Mouse (Mus musculus) CH12.LX (cell line): ENCODE results near the gene Wnt6. TPM values are rescaled to one million over a fixed set of nuclear protein-coding genes. Genes with fewer than 3 reads are reported as not detected.

ENCODE experiments used
- DNase-seq: peaks from one replicate; pipeline ENCODE4 v3.0.0-alpha.2; 2013; ENCODE audit errors: extremely low read depth
- H3K27ac ChIP-seq: 2 replicates; pipeline ENCODE4 v1.5.1; 2012; ENCODE audit warnings: low read depth, mild to moderate bottlenecking, control low read depth, moderate library complexity; ENCODE audit not compliant: insufficient read depth
- H3K27me3 ChIP-seq: replicated peaks from 2 replicates; pipeline ENCODE3; 2012; ENCODE audit warnings: inconsistent platforms
- H3K36me3 ChIP-seq, 2 experiments: replicated peaks in 1 of 2; 2 replicates each; pipeline versions ENCODE3 to v1.6.1; 2012; ENCODE audit warnings: inconsistent platforms in 1 of 2, low read length in 1 of 2, mild to moderate bottlenecking in 1 of 2, mixed read lengths in 1 of 2, moderate library complexity in 1 of 2; ENCODE audit not compliant: control insufficient read depth in 1 of 2, insufficient read depth in 1 of 2
- H3K4me1 ChIP-seq, 2 experiments: 2 replicates each; pipeline ENCODE4 v1.6.1; 2012; ENCODE audit warnings: inconsistent platforms in 1 of 2, moderate library complexity in 1 of 2; ENCODE audit not compliant: insufficient read depth in 2 of 2, control insufficient read depth in 1 of 2
- H3K4me2 ChIP-seq: 2 replicates; pipeline ENCODE4 v1.6.1; 2012; ENCODE audit warnings: low read depth, mild to moderate bottlenecking, control low read depth; ENCODE audit not compliant: poor library complexity, insufficient read depth, severe bottlenecking
- H3K4me3 ChIP-seq, 3 experiments: fragments of 150-350 bp in 1 of 3; sonication (generic) in 1 of 3; replicated peaks in 1 of 3; 2 replicates each; pipeline versions ENCODE3 to v1.5.1; 2011 to 2012; ENCODE audit warnings: low read depth in 2 of 3, low read length in 2 of 3, mild to moderate bottlenecking in 2 of 3, moderate library complexity in 2 of 3, control low read depth in 1 of 3, improper control_type of control experiment in 1 of 3, inconsistent platforms in 1 of 3, mixed read lengths in 1 of 3; ENCODE audit not compliant: poor library complexity in 1 of 3
- H3K79me2 ChIP-seq: replicated peaks from 2 replicates; pipeline ENCODE4 v1.6.1; 2012; ENCODE audit warnings: mild to moderate bottlenecking, moderate library complexity; ENCODE audit not compliant: control insufficient read depth, poor library complexity, insufficient read depth, severe bottlenecking; ENCODE audit errors: extremely low read depth
- H3K9ac ChIP-seq: 2 replicates; pipeline ENCODE4 v1.6.1; 2012; ENCODE audit warnings: low read depth, mild to moderate bottlenecking, control low read depth, moderate library complexity; ENCODE audit not compliant: insufficient read depth
- H3K9me3 ChIP-seq: replicated peaks from 2 replicates; pipeline ENCODE3; 2012; ENCODE audit warnings: low read length, inconsistent platforms, mixed read lengths
- CHD1 ChIP-seq: IDR thresholded peaks from 2 replicates; pipeline ENCODE4 v1.6.1; 2012; ENCODE audit warnings: low read depth, low read length, improper control_type of control experiment, inconsistent platforms
- CTCF ChIP-seq, 2 experiments: IDR thresholded peaks in 1 of 2; conservative IDR thresholded peaks in 1 of 2; 2 replicates each; pipeline ENCODE4 v1.5.1; 2011 to 2012; ENCODE audit warnings: low read depth in 2 of 2, low read length in 2 of 2, improper control_type of control experiment in 1 of 2, inconsistent platforms in 1 of 2, mild to moderate bottlenecking in 1 of 2, moderate library complexity in 1 of 2
- E2F4 ChIP-seq: IDR thresholded peaks from 2 replicates; pipeline ENCODE4 v1.6.1; 2011; ENCODE audit warnings: low read depth, low read length, improper control_type of control experiment; ENCODE audit not compliant: insufficient replicate concordance
- GABPA ChIP-seq: IDR thresholded peaks from 2 replicates; pipeline ENCODE4 v1.6.1; 2012; ENCODE audit warnings: low read depth, low read length, improper control_type of control experiment, inconsistent platforms; ENCODE audit not compliant: insufficient replicate concordance
- JUN ChIP-seq: IDR thresholded peaks from 2 replicates; pipeline ENCODE4 v1.6.1; 2011; ENCODE audit warnings: low read depth, mild to moderate bottlenecking, low read length, improper control_type of control experiment, moderate library complexity; ENCODE audit not compliant: insufficient read depth
- KAT2A ChIP-seq: IDR thresholded peaks from 2 replicates; pipeline ENCODE4 v1.6.1; 2012; ENCODE audit warnings: low read length, improper control_type of control experiment, inconsistent platforms; ENCODE audit not compliant: insufficient replicate concordance
- MXI1 ChIP-seq: IDR thresholded peaks from 2 replicates; pipeline ENCODE4 v1.6.1; 2011; ENCODE audit warnings: mild to moderate bottlenecking, low read depth, low read length, improper control_type of control experiment
- PAX5 ChIP-seq: IDR thresholded peaks from 2 replicates; pipeline ENCODE4 v1.6.1; 2012; ENCODE audit warnings: low read length, inconsistent platforms, mixed read lengths
- RAD21 ChIP-seq: IDR thresholded peaks from 2 replicates; pipeline ENCODE4 v1.6.1; 2011; ENCODE audit warnings: low read depth, mild to moderate bottlenecking, low read length, improper control_type of control experiment, moderate library complexity
- SMC3 ChIP-seq: IDR thresholded peaks from 2 replicates; pipeline ENCODE4 v1.6.1; 2011; ENCODE audit warnings: low read depth, low read length, improper control_type of control experiment
- TBP ChIP-seq: conservative IDR thresholded peaks from 2 replicates; pipeline ENCODE4 v1.6.1; 2011; ENCODE audit warnings: low read depth, low read length, improper control_type of control experiment
- TCF12 ChIP-seq: IDR thresholded peaks from 2 replicates; pipeline ENCODE4 v1.6.1; 2014; ENCODE audit warnings: low read depth, mild to moderate bottlenecking, inconsistent platforms, low read length, improper control_type of control experiment
- UBTF ChIP-seq: IDR thresholded peaks from 2 replicates; pipeline ENCODE4 v1.6.1; 2012; ENCODE audit warnings: low read depth, mild to moderate bottlenecking, inconsistent platforms, low read length, improper control_type of control experiment, moderate library complexity
- USF1 ChIP-seq: IDR thresholded peaks from 2 replicates; pipeline ENCODE4 v1.6.1; 2014; ENCODE audit warnings: low read depth, mild to moderate bottlenecking, inconsistent platforms, low read length, improper control_type of control experiment
- ZC3H11A ChIP-seq: IDR thresholded peaks from 2 replicates; pipeline ENCODE4 v1.6.1; 2012; ENCODE audit warnings: low read depth, mild to moderate bottlenecking, inconsistent platforms, low read length, improper control_type of control experiment
- ZMIZ1 ChIP-seq: IDR thresholded peaks from 2 replicates; pipeline ENCODE4 v1.6.1; 2012; ENCODE audit warnings: low read depth, mild to moderate bottlenecking, inconsistent platforms, low read length, improper control_type of control experiment
- ZNF384 ChIP-seq: IDR thresholded peaks from 2 replicates; pipeline ENCODE4 v1.6.1; 2012; ENCODE audit warnings: low read depth, low read length, improper control_type of control experiment, inconsistent platforms
- dilution Hi-C: fragments of 300-500 bp; cut with MboI; formaldehyde crosslinking; loops from 2 replicates; pipeline ENCODE4 v1.14.3; 2020; ENCODE audit warnings: low sequenced_read_pairs; ENCODE audit not compliant: extremely low pct_unique_long_range_greater_than_20kb, extremely low pct_ligation_motif_present
- in situ Hi-C: fragments of 300-500 bp; cut with MboI; formaldehyde crosslinking; loops from 3 replicates; pipeline ENCODE4 v1.14.3; 2019; ENCODE audit warnings: low sequenced_read_pairs, low pct_ligation_motif_present, low pct_unique_long_range_greater_than_20kb, mixed read lengths
- polyA plus RNA-seq: library from polyadenylated mRNA; unstranded; fragments of >175 nt; gene quantifications from 2 replicates; pipeline ENCODE4 v1.2.1, GENCODE M21; 2012; ENCODE audit warnings: low read depth; ENCODE audit not compliant: insufficient read length
- total RNA-seq, 2 experiments: library from RNA; depleted of rRNA; stranded (reverse); fragments of 300-350 nt in 1 of 2; fragments of >200 nt in 1 of 2; gene quantifications; 2 replicates each; pipeline ENCODE4 v1.2.3; 2012 to 2014

Wnt6 gene
- total and polyA plus RNA-seq, 3 experiments, result 0.67 to 3.4 (median 1.7) TPM

GRCm38 (mm10) chr1:74728446-74728845 is 43.2 kb upstream of the Wnt6 start:
- in situ Hi-C loops, result no loop called here

GRCm38 (mm10) chr1:74736977-74737376 is 34.7 kb upstream of the Wnt6 start:
- TF ChIP-seq ZMIZ1, result no peak
- no peak for TF ChIP-seq UBTF
- Histone ChIP-seq H3K9ac (no peak overlapping the region), H3K27ac (no peak overlapping the region), H3K4me2 (no peak overlapping the region), H3K79me2 (no peaks in the 10 kb centered on the region), H3K4me1 (peaks cover 0 to 19% of the 10 kb centered on the region in 2 experiments; a peak in 2 of 4 replicates), H3K9me3 (no peaks in the 10 kb centered on the region), H3K36me3 (no peaks in the 10 kb centered on the region), H3K4me3 (no peak overlapping the region), H3K27me3 (peaks cover 7% of the 10 kb centered on the region)
- dilution Hi-C loops (no loop called here), in situ Hi-C loops (no loop called here)
- no peak for DNase-seq

More at GRCm38 (mm10) chr1:74728446-74728845, 43.2 kb upstream of the Wnt6 start:
- Histone ChIP-seq H3K4me2 (no peak overlapping the region), H3K27ac (no peak overlapping the region), H3K9ac (no peak overlapping the region), H3K4me1 (peaks cover 7 to 38% of the 10 kb centered on the region in 2 experiments), H3K27me3 (no peaks in the 10 kb centered on the region), H3K9me3 (no peaks in the 10 kb centered on the region), H3K79me2 (no peaks in the 10 kb centered on the region), H3K36me3 (no peaks in the 10 kb centered on the region), H3K4me3 (no peak overlapping the region)
- TF ChIP-seq ZC3H11A, result no peak
- no peak for TF ChIP-seq JUN
- TF ChIP-seq TCF12, result no peak
- no peak for TF ChIP-seq CTCF (conservative IDR thresholded peaks at IDR 0.05 in 1 of 2, IDR thresholded peaks at IDR 0.05 in 1 of 2; ENCODE audit: low read depth in 2 of 2, low read length in 2 of 2)
- TF ChIP-seq PAX5, result no peak
- no peak for TF ChIP-seq TBP
- TF ChIP-seq ZNF384, result no peak
- TF ChIP-seq RAD21, result no peak
- TF ChIP-seq GABPA, result no peak
- no peak for TF ChIP-seq USF1
- no peak for TF ChIP-seq CHD1
- TF ChIP-seq MXI1, result no peak
- no peak for TF ChIP-seq SMC3
- no peak for TF ChIP-seq KAT2A
- TF ChIP-seq E2F4, result no peak
- dilution Hi-C loops, result no loop called here
- no peak for DNase-seq
